Comparison of ENCODE assay signal across 8 mouse cellular contexts in the genomic region with DNA sequence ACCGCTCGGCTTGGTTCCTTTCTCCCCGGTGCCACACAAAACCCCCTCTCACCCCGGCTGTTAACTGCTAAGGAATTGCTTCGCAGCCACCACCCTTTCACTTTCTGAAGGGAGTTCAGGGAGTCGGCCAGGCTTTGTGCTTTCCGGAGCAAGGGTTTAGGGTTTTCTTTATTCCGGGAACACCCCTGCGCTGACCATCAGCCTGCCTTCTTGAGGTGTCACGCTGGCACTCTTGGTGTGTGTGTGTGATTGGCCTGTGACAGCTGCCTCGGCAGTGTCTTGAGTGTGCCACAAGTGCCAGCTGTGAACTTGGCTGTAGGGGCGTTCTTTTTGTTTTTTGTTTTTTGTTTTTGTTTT. TPM values are rescaled to one million over a fixed set of nuclear protein-coding genes. Genes with fewer than 3 reads are reported as not detected.
DNase-seq lines count a peak whose midpoint lies in the region; ATAC-seq and TF ChIP-seq lines count a peak whose summit lies in the region.

No protein-coding gene starts in this region.

- peak overlapping the region; percentile 78 for H3K9ac ChIP-seq in liver, embryonic 14.5 days (replicated peaks)

- peak; percentile 50 for DNase-seq in 3T3-L1 (ENCODE audit: low read depth, low spot score)
- DNase-seq in MEL-GATA-1-ER (ENCODE audit: extremely low read depth, low read depth), result peak; percentile 32
- peak; percentile 37 for DNase-seq in cerebellum, adult 9-10 months
- DNase-seq in forelimb bud, embryonic 11.5 days (ENCODE audit: low read depth, low spot score), result peak; percentile 40
- DNase-seq in hindlimb bud, embryonic 11.5 days (ENCODE audit: extremely low spot score, low read depth, low spot score), result peak; percentile 33
- peak; percentile 3 to 40 (median 22) for DNase-seq in liver, embryonic 14.5 days (ENCODE audit: low read depth in 3 of 3, low spot score in 3 of 3)
- peak; percentile 28 to 29 for DNase-seq in natural killer cell, adult 2 months (ENCODE audit: low spot score in 2 of 2)
- peak; percentile 42 for DNase-seq in thymus, adult 2 months

- no peaks in the 10 kb centered on the region for H3K9me3 ChIP-seq in liver, embryonic 14.5 days (ENCODE audit: control insufficient read depth, low read length)

- no peaks in the 10 kb centered on the region for H3K36me3 ChIP-seq in liver, embryonic 14.5 days (replicated peaks; ENCODE audit: control insufficient read depth, insufficient read depth, low read depth)
- no peaks in the 10 kb centered on the region for H3K36me3 ChIP-seq in thymus, adult 2 months (ENCODE audit: control insufficient read depth, insufficient read depth, low read length)

- ATAC-seq in liver, embryonic 14.5 days (ENCODE audit: insufficient read depth), result peak; percentile 64

- TF ChIP-seq CTCF in liver, embryonic 14.5 days (IDR thresholded peaks at IDR 0.05; ENCODE audit: low read depth), result no peak
- no peak for TF ChIP-seq CTCF in thymus, adult 2 months (IDR thresholded peaks at IDR 0.05; ENCODE audit: borderline replicate concordance, control insufficient read depth, extremely low read depth, insufficient read depth, low read length, poor library complexity)

- peak overlapping the region; percentile 69 for H3K4me2 ChIP-seq in liver, embryonic 14.5 days (ENCODE audit: low read depth)

- no peak overlapping the region; the same call in 1 of the 2 replicates for H3K27ac ChIP-seq in liver, embryonic 14.5 days
- no peak overlapping the region for H3K27ac ChIP-seq in thymus, adult 2 months (ENCODE audit: control insufficient read depth, insufficient read depth, low read length)

- under 1% methylated on average over 12 of the region's 12 CpGs for WGBS in liver, embryonic 14.5 days (ENCODE audit: insufficient replicate concordance)
- WGBS in thymus, adult 2 months, result under 1% methylated on average over 12 of the region's 12 CpGs

- no peak for TF ChIP-seq EP300 in liver, embryonic 14.5 days (IDR thresholded peaks at IDR 0.05; ENCODE audit: low read depth)

- no peak for TF ChIP-seq POLR2A in thymus, adult 2 months (IDR thresholded peaks at IDR 0.05; ENCODE audit: control insufficient read depth, extremely low read depth, insufficient read depth, low read length, poor library complexity)

- H3K27me3 ChIP-seq in liver, embryonic 14.5 days (ENCODE audit: control insufficient read depth, insufficient read depth, low read length), result no peaks in the 10 kb centered on the region
- no peaks in the 10 kb centered on the region for H3K27me3 ChIP-seq in thymus, adult 2 months (ENCODE audit: control insufficient read depth, insufficient read depth, low read length)

- H3K4me3 ChIP-seq in liver, embryonic 14.5 days (ENCODE audit: insufficient read depth in 1 of 2, low read depth in 2 of 2, low read length in 2 of 2), result peak overlapping the region; percentile 80 to 99
- H3K4me3 ChIP-seq in thymus, adult 2 months (ENCODE audit: control insufficient read depth, insufficient read depth, low read length), result peak overlapping the region; percentile 100

- H3K4me1 ChIP-seq in liver, embryonic 14.5 days (replicated peaks; ENCODE audit: control insufficient read depth in 2 of 2, insufficient read depth in 2 of 2, low read length in 1 of 2), result peaks cover 5 to 8% of the 10 kb centered on the region in 2 experiments; a peak in 3 of 4 replicates
- H3K4me1 ChIP-seq in thymus, adult 2 months (replicated peaks; ENCODE audit: control insufficient read depth, insufficient read depth, low read length), result no peaks in the 10 kb centered on the region; the same call in 1 of the 2 replicates

RNA-seq across cellular contexts. Expression of a gene that starts 0.8 kb away (rescaled TPM):
- polyA plus RNA-seq in liver, embryonic 14.5 days (2012; rRNA removed), result 3.2 and 6.2 TPM in 2 replicates
- 17.8 and 18.6 TPM in 2 replicates for polyA plus RNA-seq in liver, embryonic 14.5 days (2014; fragmentation: Nextera tagmentation; extraction: Ambion mirVana)
- 11.7 and 13.9 TPM in 2 replicates for polyA plus RNA-seq in thymus, adult 2 months (2012; rRNA removed)

RNA-seq across cellular contexts. Expression of a gene that starts 34.9 kb away (rescaled TPM):
- 1.8 and 3.5 TPM in 2 replicates for polyA plus RNA-seq in liver, embryonic 14.5 days (2012; rRNA removed)
- 4.2 and 4.9 TPM in 2 replicates for polyA plus RNA-seq in liver, embryonic 14.5 days (2014; fragmentation: Nextera tagmentation; extraction: Ambion mirVana)
- polyA plus RNA-seq in thymus, adult 2 months (2012; rRNA removed), result 2.6 and 3.0 TPM in 2 replicates
